Mouse (Mus musculus): ENCODE measurements around the gene Cox8b.

GRCm38 (mm10) chr7:140880865-140881515 lies 19.3 kb downstream of the Cox8b start:
- TF ChIP-seq CTCF (IDR thresholded peaks at IDR 0.05; ENCODE audit: extremely low read depth, insufficient read depth, insufficient read length, insufficient replicate concordance) (no peak), POLR2A (IDR thresholded peaks at IDR 0.05; ENCODE audit: low read depth, low read length) (no peak)

Measured in spleen, adult 2 months (tissue).